Mouse (Mus musculus) liver, postnatal 0 days (tissue): ENCODE data around the gene Lrrc8c. TPM values are rescaled to one million over a fixed set of nuclear protein-coding genes. Genes with fewer than 3 reads are reported as not detected.
A peak's percentile ranks its signal among the peaks of the same experiment; 100 is the strongest.

Source experiments
- ATAC-seq: fragments of 200-750 bp; cut with Nextera tagmentation; 2 replicates; pipeline ENCODE4 v1.8.0; 2017; ENCODE audit warnings: mild to moderate bottlenecking, moderate library complexity
- DNase-seq: peaks from one replicate; pipeline ENCODE4 v3.0.0-alpha.2; 2016
- H3K27ac ChIP-seq: fragments of 300-500 bp; sonication (generic); 2 replicates; pipeline ENCODE4 v1.5.1; 2014; ENCODE audit warnings: antibody characterized with exemption, moderate library complexity, mild to moderate bottlenecking, low read depth
- H3K27me3 ChIP-seq: fragments of 300-500 bp; sonication (generic); 2 replicates; pipeline ENCODE4 v1.6.1; 2014; ENCODE audit warnings: low read length, control low read depth, mixed read lengths; ENCODE audit not compliant: insufficient read depth
- H3K36me3 ChIP-seq: fragments of 300-500 bp; sonication (generic); replicated peaks from 2 replicates; pipeline ENCODE4 v1.6.1; 2014; ENCODE audit warnings: mild to moderate bottlenecking, control low read depth, low read length, moderate library complexity, mixed read lengths; ENCODE audit not compliant: insufficient read depth
- H3K4me1 ChIP-seq: fragments of 300-500 bp; sonication (generic); 2 replicates; pipeline ENCODE4 v1.6.1; 2014; ENCODE audit warnings: antibody characterized with exemption, mild to moderate bottlenecking, control low read depth; ENCODE audit not compliant: insufficient read depth
- H3K4me2 ChIP-seq: fragments of 300-500 bp; sonication (generic); 2 replicates; pipeline ENCODE4 v1.6.1; 2014; ENCODE audit warnings: low read depth, mild to moderate bottlenecking, low read length, moderate library complexity, mixed read lengths
- H3K4me3 ChIP-seq: fragments of 300-500 bp; sonication (generic); 2 replicates; pipeline ENCODE4 v1.5.1; 2014; ENCODE audit warnings: low read depth, low read length
- H3K9ac ChIP-seq: fragments of 300-500 bp; sonication (generic); replicated peaks from 2 replicates; pipeline ENCODE4 v1.6.1; 2014; ENCODE audit warnings: mild to moderate bottlenecking, moderate library complexity
- H3K9me3 ChIP-seq: fragments of 300-500 bp; sonication (generic); 2 replicates; pipeline ENCODE4 v1.6.1; 2016; ENCODE audit warnings: mild to moderate bottlenecking, control low read depth, low read length, mixed read lengths
- CTCF ChIP-seq: sonication (generic); IDR thresholded peaks from 2 replicates; pipeline ENCODE4 v1.5.1; 2016; ENCODE audit warnings: antibody characterized with exemption, low read depth
- EP300 ChIP-seq: IDR thresholded peaks from 2 replicates; pipeline ENCODE4 v1.6.1; 2016; ENCODE audit warnings: antibody characterized with exemption, low read depth, mild to moderate bottlenecking
- WGBS: fragments of 180-500 bp; shearing (Covaris S2); extraction: QIAGEN DNeasy Blood & Tissue Kit; methylation state at CpG from one replicate; pipeline ENCODE4 v1.1.7; 2014; ENCODE audit not compliant: insufficient replicate concordance; 5-methylcytosine and 5-hydroxymethylcytosine counted together
- polyA plus RNA-seq: library from polyadenylated mRNA; unstranded; fragments of >200 nt; fragmentation: Nextera tagmentation; extraction: Ambion mirVana; gene quantifications from 2 replicates; pipeline ENCODE4 v1.2.1, GENCODE M21; 2015

Lrrc8c gene
- polyA plus RNA-seq, 1 experiment from 2014 or later, result 9.8 TPM

DNA sequence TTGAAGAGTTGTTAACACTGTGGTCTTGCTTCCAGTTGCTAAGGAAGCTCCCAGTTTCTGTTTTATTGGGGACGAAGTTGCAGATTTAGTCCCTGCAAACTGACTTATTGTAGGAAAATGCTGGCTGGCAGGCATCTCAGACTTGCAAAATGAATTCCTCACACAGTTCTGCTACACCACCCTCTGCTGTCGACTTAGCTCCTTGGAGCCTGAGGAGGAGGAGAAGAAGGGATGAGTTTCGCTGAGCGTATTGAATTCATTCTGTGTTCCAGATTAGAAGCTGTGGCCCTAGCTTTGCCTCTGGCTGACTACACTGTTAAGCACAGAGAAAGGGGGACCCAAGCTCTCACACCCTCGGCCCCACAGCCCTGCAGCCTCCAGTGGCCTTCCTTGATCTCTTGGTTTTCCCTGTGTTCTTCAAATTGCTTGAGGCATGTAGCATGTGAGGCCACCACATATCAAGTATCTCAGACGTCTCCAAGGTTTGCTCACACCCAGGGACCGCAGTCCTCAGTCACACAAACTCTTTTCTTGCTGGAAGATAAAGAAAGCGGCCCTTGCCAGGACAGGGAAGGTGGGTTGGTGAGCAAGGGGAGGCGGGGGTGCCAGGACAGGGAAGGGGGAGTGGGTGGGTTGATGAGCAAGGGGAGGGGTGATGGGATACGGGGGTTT is 24.8 kb upstream of the Lrrc8c start:
- no peak for DNase-seq

GRCm38 (mm10) chr5:105494918-105495901 is 24.0 kb upstream of the Lrrc8c start:
- no peaks in the 10 kb centered on the region for H3K9me3 ChIP-seq
- H3K27me3 ChIP-seq, result 0 out of 2 replicates have a peak, but pooled peaks cover 2% of the 10 kb centered on the region
- ATAC-seq, result peak; percentile 79
- DNase-seq, result peak; percentile 79
- peak overlapping the region; percentile 41; the same call in 1 of the 2 replicates for H3K9ac ChIP-seq
- peaks cover 10% of the 10 kb centered on the region for H3K4me1 ChIP-seq
- H3K36me3 ChIP-seq, result no peaks in the 10 kb centered on the region
- H3K4me3 ChIP-seq, result peak overlapping the region; percentile 25; the same call in 1 of the 2 replicates
- WGBS, result 9% methylated on average over 24 of the region's 24 CpGs
- TF ChIP-seq EP300, result no peak
- TF ChIP-seq CTCF, result peak; percentile 59
- H3K27ac ChIP-seq, result no peak overlapping the region
- H3K4me2 ChIP-seq, result peak overlapping the region; percentile 59

More for the DNA sequence above, 24.8 kb upstream of the Lrrc8c start:
- H3K27ac ChIP-seq, result no peak overlapping the region
- H3K4me3 ChIP-seq, result no peak overlapping the region
- no peaks in the 10 kb centered on the region for H3K36me3 ChIP-seq
- no peak overlapping the region for H3K4me2 ChIP-seq
- H3K4me1 ChIP-seq, result peaks cover 10% of the 10 kb centered on the region
- no peak for ATAC-seq
- no peaks in the 10 kb centered on the region for H3K9me3 ChIP-seq
- 68% methylated on average over 10 of the region's 10 CpGs for WGBS
- H3K27me3 ChIP-seq, result 0 out of 2 replicates have a peak, but pooled peaks cover 2% of the 10 kb centered on the region
- no peak overlapping the region for H3K9ac ChIP-seq
- no peak for TF ChIP-seq CTCF
- no peak for TF ChIP-seq EP300

DNA sequence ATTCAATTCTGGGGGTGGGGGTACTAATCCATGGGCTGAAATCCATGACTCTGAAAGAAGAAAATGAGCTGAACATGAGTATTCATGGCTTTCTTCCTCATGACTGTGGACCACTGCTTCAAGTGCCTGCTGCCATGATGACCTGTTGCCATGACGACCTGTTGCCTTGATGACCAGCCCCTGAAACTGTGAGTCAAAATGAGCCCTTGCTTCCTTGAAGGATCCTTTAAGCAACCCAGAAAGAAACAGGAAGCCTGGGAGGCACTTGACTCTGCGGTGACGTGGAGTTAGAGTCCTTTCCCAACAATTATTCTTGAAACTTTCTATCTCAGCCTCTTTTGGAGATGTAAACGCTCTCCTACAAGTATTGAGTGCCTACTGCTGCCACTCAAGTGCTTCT is 23.1 kb upstream of the Lrrc8c start:
- ATAC-seq, result no peak
- no peak for DNase-seq
- TF ChIP-seq CTCF (no peak), EP300 (no peak)
- H3K27me3 ChIP-seq, result 0 out of 2 replicates have a peak, but pooled peaks cover 2% of the 10 kb centered on the region
- no peaks in the 10 kb centered on the region for H3K36me3 ChIP-seq
- H3K4me3 ChIP-seq, result no peak overlapping the region
- H3K9me3 ChIP-seq, result no peaks in the 10 kb centered on the region
- no peak overlapping the region for H3K4me2 ChIP-seq
- H3K4me1 ChIP-seq, result peaks cover 10% of the 10 kb centered on the region
- no peak overlapping the region for H3K27ac ChIP-seq
- no peak overlapping the region for H3K9ac ChIP-seq
- WGBS, result 63% methylated on average over 4 of the region's 4 CpGs

GRCm38 (mm10) chr5:105496586-105496985 is 22.6 kb upstream of the Lrrc8c start:
- DNase-seq (no peak), ATAC-seq (no peak)
- no peak overlapping the region for H3K4me3 ChIP-seq
- H3K27ac ChIP-seq, result no peak overlapping the region
- 0 out of 2 replicates have a peak, but pooled peaks cover 2% of the 10 kb centered on the region for H3K27me3 ChIP-seq
- H3K4me2 ChIP-seq, result no peak overlapping the region
- 74% methylated on average over 7 of the region's 7 CpGs for WGBS
- no peaks in the 10 kb centered on the region for H3K36me3 ChIP-seq
- H3K4me1 ChIP-seq, result peaks cover 10% of the 10 kb centered on the region
- H3K9ac ChIP-seq, result no peak overlapping the region
- TF ChIP-seq EP300, result no peak
- no peak for TF ChIP-seq CTCF
- H3K9me3 ChIP-seq, result no peaks in the 10 kb centered on the region

DNA sequence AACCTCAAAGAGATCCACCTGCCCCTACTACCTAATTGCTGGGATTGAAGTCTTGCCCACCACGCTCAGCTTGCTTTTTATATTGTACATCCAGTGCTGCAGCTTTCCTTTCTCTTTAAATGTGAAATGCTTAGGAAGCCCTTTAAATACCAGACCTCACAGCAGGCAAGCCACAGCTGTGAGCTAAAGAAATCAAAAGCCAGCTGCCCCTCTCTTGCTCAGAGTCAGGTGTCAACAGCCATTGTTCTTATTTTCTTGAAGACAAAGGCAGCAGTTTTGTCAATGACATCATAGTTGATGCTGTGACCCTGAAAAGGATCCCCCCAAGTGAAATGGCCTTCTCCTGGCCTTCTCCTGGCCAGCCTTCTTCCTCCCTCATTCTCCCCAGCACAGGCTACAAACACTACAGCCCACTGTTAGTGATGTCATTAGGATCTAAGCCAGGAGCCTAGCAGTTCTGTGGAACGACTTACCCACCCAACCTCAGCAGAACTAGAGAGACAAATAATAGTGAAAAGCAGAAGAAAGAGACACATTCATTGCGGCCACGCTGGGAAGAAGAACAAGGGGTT is 20.7 kb upstream of the Lrrc8c start:
- WGBS, result 60% methylated on average over 4 of the region's 4 CpGs
- DNase-seq (no peak), ATAC-seq (no peak)
- Histone ChIP-seq H3K9ac (no peak overlapping the region), H3K9me3 (peaks cover 2% of the 10 kb centered on the region; the same call in 1 of the 2 replicates), H3K27me3 (0 out of 2 replicates have a peak, but pooled peaks cover 2% of the 10 kb centered on the region), H3K36me3 (no peaks in the 10 kb centered on the region), H3K4me1 (peaks cover 10% of the 10 kb centered on the region), H3K4me2 (no peak overlapping the region), H3K4me3 (no peak overlapping the region), H3K27ac (no peak overlapping the region)
- no peak for TF ChIP-seq EP300
- no peak for TF ChIP-seq CTCF

DNA sequence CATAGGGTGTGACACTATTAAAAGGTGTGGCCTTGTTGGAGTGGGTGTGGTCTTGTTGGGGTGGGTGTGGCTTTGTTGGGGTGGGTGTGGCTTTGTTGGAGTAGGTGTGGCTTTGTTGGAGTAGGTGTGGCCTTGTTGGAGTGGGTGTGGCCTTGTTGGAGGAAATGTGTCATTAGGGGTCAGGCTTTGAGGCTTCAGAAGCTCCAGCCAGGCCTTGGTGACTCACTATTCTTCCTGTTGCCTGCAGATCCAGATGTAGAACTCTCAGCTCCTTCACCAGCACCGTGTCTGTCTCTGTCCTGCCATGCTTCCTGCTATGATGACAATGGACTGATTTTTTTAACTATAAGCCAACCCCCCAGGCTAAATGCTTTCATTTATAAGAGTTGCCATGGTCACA is 19.8 kb upstream of the Lrrc8c start:
- TF ChIP-seq EP300, result no peak
- no peak for TF ChIP-seq CTCF
- Histone ChIP-seq H3K36me3 (no peaks in the 10 kb centered on the region), H3K9me3 (peaks cover 2% of the 10 kb centered on the region; the same call in 1 of the 2 replicates), H3K27ac (no peak overlapping the region), H3K4me3 (no peak overlapping the region), H3K27me3 (0 out of 2 replicates have a peak, but pooled peaks cover 2% of the 10 kb centered on the region), H3K4me1 (peaks cover 10% of the 10 kb centered on the region), H3K4me2 (no peak overlapping the region), H3K9ac (no peak overlapping the region)
- ATAC-seq (peak; percentile 41; the same call in 1 of the 2 replicates), DNase-seq (no peak)
- WGBS, result 29% methylated on average over 1 of the region's 1 CpGs
